Comparison of ENCODE assay signal across 28 mouse cellular contexts in the genomic region with DNA sequence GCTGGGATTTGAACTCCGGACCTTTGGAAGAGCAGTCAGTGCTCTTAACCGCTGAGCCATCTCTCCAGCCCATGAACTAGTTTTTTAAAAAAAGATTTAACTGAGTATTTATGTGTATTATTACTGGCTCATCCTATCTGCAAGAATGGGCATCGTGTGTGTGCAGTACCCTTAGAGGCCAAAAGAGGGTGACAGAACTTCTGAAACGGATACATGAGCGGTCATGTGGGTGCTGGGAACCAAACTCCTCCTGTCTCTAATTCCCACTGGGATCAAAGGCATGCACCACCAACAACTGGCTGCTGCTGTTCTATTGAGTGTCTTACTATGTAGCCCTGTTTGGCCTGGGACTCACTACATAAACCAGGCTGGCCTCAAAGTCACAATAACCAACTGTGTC. TPM values are rescaled to one million over a fixed set of nuclear protein-coding genes. Genes with fewer than 3 reads are reported as not detected.
DNase-seq lines count a peak whose midpoint lies in the region; ATAC-seq and TF ChIP-seq lines count a peak whose summit lies in the region.
"Had no signal": no experiment of that assay in that cellular context is flagged by ENCODE, and none has a peak within 500 bp of the region (broad histone marks: within the 10 kb centered on the region; RNA-seq: fewer than 3 reads in every experiment).

No protein-coding gene starts in this region.

- in situ Hi-C loops in Patski (cut with MboI; ENCODE audit: low pct_unique_long_range_greater_than_20kb), result no loop called here

- DNase-seq in cerebellum, adult 9-10 months, result peak; percentile 42
- no peak for DNase-seq in cerebellum, adult 11-12 months
- DNase-seq in left cerebral cortex, adult 2 months (ENCODE audit: extremely low spot score in 1 of 2, low spot score in 2 of 2), result no peak
- no peak for DNase-seq in left cerebral cortex, postnatal 10 days (ENCODE audit: extremely low spot score in 1 of 2, low spot score in 2 of 2)
- DNase-seq in 3T3-L1 (ENCODE audit: low read depth, low spot score), result peak; percentile 55
- no peak for DNase-seq in Patski (ENCODE audit: low read depth, low spot score)
- DNase-seq: adrenal gland, adult 2 months; cerebellum, adult 2 months; cerebellum, postnatal 36 days; embryo, embryonic 11 days; lung, postnatal 4 days; thymus, postnatal 14 days had no signal

- 80% methylated on average over 5 of the region's 5 CpGs for WGBS in neural tube, embryonic 15.5 days
- 86% methylated on average over 5 of the region's 5 CpGs for WGBS in forebrain, embryonic 13.5 days

- no peak overlapping the region for H3K27ac ChIP-seq in left cerebral cortex, adult 2 months
- no peak overlapping the region for H3K27ac ChIP-seq in neural tube, embryonic 15.5 days (replicated peaks)
- no peak overlapping the region for H3K27ac ChIP-seq in forebrain, embryonic 13.5 days
- H3K27ac ChIP-seq: embryonic facial prominence, embryonic 13.5 days; forebrain, embryonic 12.5 days; heart, embryonic 10.5 days; hindbrain, embryonic 15.5 days; intestine, embryonic 15.5 days; kidney, embryonic 15.5 days; liver, embryonic 12.5 days; lung, embryonic 15.5 days; midbrain, embryonic 15.5 days; neural tube, embryonic 13.5 days; stomach, embryonic 15.5 days had no signal

- intact Hi-C loops in left cerebral cortex, adult 2 months (cut with DNase I), result no loop called here
- intact Hi-C loops in left cerebral cortex, postnatal 10 days (cut with DNase I), result no loop called here

- 0 out of 2 replicates have a peak, but pooled peaks cover 2% of the 10 kb centered on the region for H3K36me3 ChIP-seq in neural tube, embryonic 15.5 days
- no peaks in the 10 kb centered on the region for H3K36me3 ChIP-seq in forebrain, embryonic 13.5 days (ENCODE audit: poor library complexity, severe bottlenecking)
- H3K36me3 ChIP-seq: hindbrain, embryonic 15.5 days; intestine, embryonic 15.5 days; midbrain, embryonic 15.5 days; stomach, embryonic 15.5 days had no signal

- H3K27me3 ChIP-seq in Patski, result peaks cover 4% of the 10 kb centered on the region
- no peaks in the 10 kb centered on the region for H3K27me3 ChIP-seq in neural tube, embryonic 15.5 days (replicated peaks)
- H3K27me3 ChIP-seq in forebrain, embryonic 13.5 days, result no peaks in the 10 kb centered on the region
- H3K27me3 ChIP-seq: CH12.LX; embryonic facial prominence, embryonic 13.5 days; forebrain, embryonic 12.5 days; hindbrain, embryonic 15.5 days; intestine, embryonic 15.5 days; kidney, embryonic 15.5 days; lung, embryonic 15.5 days; midbrain, embryonic 15.5 days; neural tube, embryonic 13.5 days; stomach, embryonic 15.5 days had no signal

- H3K4me2 ChIP-seq in neural tube, embryonic 15.5 days, result no peak overlapping the region
- no peak overlapping the region for H3K4me2 ChIP-seq in forebrain, embryonic 13.5 days
- H3K4me2 ChIP-seq: embryonic facial prominence, embryonic 13.5 days; forebrain, embryonic 12.5 days; hindbrain, embryonic 15.5 days; intestine, embryonic 15.5 days; kidney, embryonic 15.5 days; liver, embryonic 12.5 days; lung, embryonic 15.5 days; midbrain, embryonic 15.5 days; neural tube, embryonic 13.5 days; stomach, embryonic 15.5 days had no signal

- CTCF ChIA-PET in Patski (lab: Charles Lee), result no interaction called here

- H3K9ac ChIP-seq in neural tube, embryonic 15.5 days (replicated peaks), result no peak overlapping the region
- H3K9ac ChIP-seq in forebrain, embryonic 13.5 days, result no peak overlapping the region
- H3K9ac ChIP-seq: embryonic facial prominence, embryonic 13.5 days; forebrain, embryonic 12.5 days; hindbrain, embryonic 15.5 days; intestine, embryonic 15.5 days; kidney, embryonic 15.5 days; liver, embryonic 12.5 days; lung, embryonic 15.5 days; midbrain, embryonic 15.5 days; neural tube, embryonic 13.5 days; stomach, embryonic 15.5 days had no signal

- peaks cover 27% of the 10 kb centered on the region for H3K4me1 ChIP-seq in neural tube, embryonic 15.5 days
- H3K4me1 ChIP-seq in forebrain, embryonic 13.5 days, result peaks cover 21% of the 10 kb centered on the region

- POLR2A ChIA-PET in Patski (lab: Charles Lee), result interaction anchor here (0.6 kb wide), 1 partner anchor 90 kb away, joined by 3 read pairs; no protein-coding TSS in a partner anchor

- H3K4me3 ChIP-seq in left cerebral cortex, adult 2 months, result no peak overlapping the region
- H3K4me3 ChIP-seq in neural tube, embryonic 15.5 days (replicated peaks), result no peak overlapping the region
- no peak overlapping the region for H3K4me3 ChIP-seq in forebrain, embryonic 13.5 days
- H3K4me3 ChIP-seq: embryonic facial prominence, embryonic 13.5 days; erythroblast, embryonic 14.5 days; forebrain, embryonic 12.5 days; heart, embryonic 10.5 days; hindbrain, embryonic 15.5 days; intestine, embryonic 15.5 days; kidney, embryonic 15.5 days; liver, embryonic 12.5 days; lung, embryonic 15.5 days; midbrain, embryonic 15.5 days; myocyte; neural tube, embryonic 13.5 days; stomach, embryonic 15.5 days had no signal

- no peaks in the 10 kb centered on the region for H3K9me3 ChIP-seq in neural tube, embryonic 15.5 days (replicated peaks)
- H3K9me3 ChIP-seq in forebrain, embryonic 13.5 days (replicated peaks), result 0 out of 2 replicates have a peak, but pooled peaks cover 6% of the 10 kb centered on the region
- H3K9me3 ChIP-seq: embryonic facial prominence, embryonic 13.5 days; forebrain, embryonic 12.5 days; heart, embryonic 10.5 days; hindbrain, embryonic 15.5 days; intestine, embryonic 15.5 days; kidney, embryonic 15.5 days; liver, embryonic 12.5 days; lung, embryonic 15.5 days; midbrain, embryonic 15.5 days; neural tube, embryonic 13.5 days; stomach, embryonic 15.5 days had no signal

- ATAC-seq in Patski, result no peak
- no peak for ATAC-seq in neural tube, embryonic 15.5 days (ENCODE audit: low FRiP score)
- no peak for ATAC-seq in forebrain, embryonic 13.5 days
- ATAC-seq: intestine, embryonic 15.5 days; liver, embryonic 12.5 days; midbrain, embryonic 15.5 days had no signal

- peak; percentile 2 for TF ChIP-seq CTCF in left cerebral cortex, adult 2 months (IDR thresholded peaks at IDR 0.05)
- TF ChIP-seq CTCF in Patski (IDR thresholded peaks at IDR 0.05), result peak; percentile 40

RNA-seq across cellular contexts. Expression of gene Cox6a1, which starts 2.6 kb away (rescaled TPM):
- 100 to 1,000 TPM; 701 to 719 TPM for total RNA-seq in left cerebral cortex, adult 2 months (2021)
- total RNA-seq in left cerebral cortex, postnatal 10 days (2021), result 100 to 1,000 TPM; 685 to 725 TPM
- polyA plus RNA-seq in Patski (2021), result 1,264 TPM
- 1,223 and 1,358 TPM in 2 replicates for polyA plus RNA-seq in neural tube, embryonic 15.5 days (2015; fragmentation: Nextera tagmentation; extraction: Ambion mirVana)
- 965 and 999 TPM in 2 replicates for polyA plus RNA-seq in forebrain, embryonic 13.5 days (2015; fragmentation: Nextera tagmentation; extraction: Ambion mirVana)

RNA-seq across cellular contexts. Expression of gene Triap1, which starts 10.3 kb away (rescaled TPM):
- 10 to 100 TPM; 21.4 to 24.5 TPM for total RNA-seq in left cerebral cortex, adult 2 months (2021)
- total RNA-seq in left cerebral cortex, postnatal 10 days (2021), result 10 to 100 TPM; 30.3 to 32.8 TPM
- polyA plus RNA-seq in Patski (2021), result 46.1 TPM
- polyA plus RNA-seq in neural tube, embryonic 15.5 days (2015; fragmentation: Nextera tagmentation; extraction: Ambion mirVana), result 56.1 and 56.8 TPM in 2 replicates
- polyA plus RNA-seq in forebrain, embryonic 13.5 days (2015; fragmentation: Nextera tagmentation; extraction: Ambion mirVana), result 58.6 and 64.3 TPM in 2 replicates

RNA-seq across cellular contexts. Expression of gene Gatc, which starts 10.4 kb away (rescaled TPM):
- total RNA-seq in left cerebral cortex, adult 2 months (2021), result 10 to 100 TPM; 20.6 to 20.9 TPM
- total RNA-seq in left cerebral cortex, postnatal 10 days (2021), result 10 to 100 TPM; 23.8 to 25.5 TPM
- polyA plus RNA-seq in Patski (2021), result 23.5 TPM
- 32.2 and 37.0 TPM in 2 replicates for polyA plus RNA-seq in neural tube, embryonic 15.5 days (2015; fragmentation: Nextera tagmentation; extraction: Ambion mirVana)
- 31.8 and 34.1 TPM in 2 replicates for polyA plus RNA-seq in forebrain, embryonic 13.5 days (2015; fragmentation: Nextera tagmentation; extraction: Ambion mirVana)

RNA-seq across cellular contexts. Expression of gene Srsf9, which starts 24.4 kb away (rescaled TPM):
- total RNA-seq in left cerebral cortex, adult 2 months (2021), result 10 to 100 TPM; 68.0 to 74.5 TPM
- total RNA-seq in left cerebral cortex, postnatal 10 days (2021), result 10 to 100 TPM; 59.6 to 64.6 TPM
- polyA plus RNA-seq in Patski (2021), result 137 TPM
- 138 and 154 TPM in 2 replicates for polyA plus RNA-seq in neural tube, embryonic 15.5 days (2015; fragmentation: Nextera tagmentation; extraction: Ambion mirVana)
- 255 and 263 TPM in 2 replicates for polyA plus RNA-seq in forebrain, embryonic 13.5 days (2015; fragmentation: Nextera tagmentation; extraction: Ambion mirVana)

RNA-seq across cellular contexts. Expression of gene Dynll1, which starts 50.5 kb away (rescaled TPM):
- 100 to 1,000 TPM; 608 to 642 TPM for total RNA-seq in left cerebral cortex, adult 2 months (2021)
- total RNA-seq in left cerebral cortex, postnatal 10 days (2021), result 100 to 1,000 TPM; 702 to 749 TPM
- 704 TPM for polyA plus RNA-seq in Patski (2021)
- 1,284 and 1,328 TPM in 2 replicates for polyA plus RNA-seq in neural tube, embryonic 15.5 days (2015; fragmentation: Nextera tagmentation; extraction: Ambion mirVana)
- 1,571 and 1,757 TPM in 2 replicates for polyA plus RNA-seq in forebrain, embryonic 13.5 days (2015; fragmentation: Nextera tagmentation; extraction: Ambion mirVana)

Comparison
In these comparisons a context has a peak if more than half of its experiments do, and no peak if none do; other contexts are left out.
1. DNase-seq: peak in cerebellum, adult 9-10 months (single experiment) and 3T3-L1 (single experiment); none in cerebellum, adult 11-12 months (single experiment), left cerebral cortex, adult 2 months (0 of 2), left cerebral cortex, postnatal 10 days (0 of 2) and Patski (single experiment).